Mouse (Mus musculus): Measurements from ENCODE around the gene Rpl37. TPM values are rescaled to one million over a fixed set of nuclear protein-coding genes. Genes with fewer than 3 reads are reported as not detected.

Rpl37 gene
- polyA plus RNA-seq, 1 experiment from 2014 or later, result 403 TPM

DNA sequence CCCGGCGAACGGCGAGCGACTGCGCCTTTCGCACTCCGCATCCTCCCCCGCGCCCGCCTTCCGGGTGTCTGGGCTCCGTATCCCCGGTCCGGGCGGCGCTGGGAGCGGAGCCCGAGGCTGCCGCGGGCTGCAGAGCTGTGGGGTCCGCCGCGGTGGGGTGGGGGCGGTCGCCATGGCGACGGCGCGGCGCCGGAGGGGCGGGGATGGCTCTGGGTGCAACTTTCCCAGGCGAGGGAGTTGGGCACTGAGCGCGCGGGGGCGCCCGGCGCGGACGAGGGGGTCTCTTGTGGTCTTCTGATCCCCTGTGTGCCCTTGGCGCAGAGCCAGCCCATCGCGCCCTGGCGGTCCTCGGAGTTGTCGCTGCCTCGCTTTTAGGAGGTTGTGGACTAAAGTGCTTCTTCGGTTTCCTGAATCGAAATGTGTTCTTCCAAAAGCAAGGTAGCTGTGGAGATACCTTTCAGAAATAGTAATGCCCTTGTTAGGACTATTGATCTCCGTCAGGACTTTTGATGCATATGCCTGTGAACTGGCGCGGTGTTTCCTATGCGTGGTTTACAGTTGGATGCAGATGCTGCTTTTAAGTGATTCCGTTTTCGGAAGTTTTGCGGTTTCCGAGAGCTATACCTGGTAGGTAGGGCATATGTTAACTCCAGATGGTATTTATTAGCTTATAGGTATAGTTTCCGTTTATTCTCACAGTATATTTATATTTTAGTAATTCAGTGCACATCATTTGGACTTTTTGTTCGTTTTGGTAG is 27.8 kb downstream of the Rpl37 start:
- peaks cover 12% of the 10 kb centered on the region for H3K4me1 ChIP-seq
- peak overlapping the region; percentile 96 for H3K27ac ChIP-seq
- 0 out of 2 replicates have a peak, but pooled peaks cover 3% of the 10 kb centered on the region for H3K36me3 ChIP-seq
- H3K27me3 ChIP-seq (ENCODE audit: insufficient read depth, poor library complexity, severe bottlenecking), result no peaks in the 10 kb centered on the region
- H3K9me3 ChIP-seq, result no peaks in the 10 kb centered on the region
- DNase-seq (ENCODE audit: low spot score), result peak; percentile 89
- 2% methylated on average over 48 of the region's 61 CpGs for WGBS
- peak overlapping the region; percentile 94 for H3K4me3 ChIP-seq

DNA sequence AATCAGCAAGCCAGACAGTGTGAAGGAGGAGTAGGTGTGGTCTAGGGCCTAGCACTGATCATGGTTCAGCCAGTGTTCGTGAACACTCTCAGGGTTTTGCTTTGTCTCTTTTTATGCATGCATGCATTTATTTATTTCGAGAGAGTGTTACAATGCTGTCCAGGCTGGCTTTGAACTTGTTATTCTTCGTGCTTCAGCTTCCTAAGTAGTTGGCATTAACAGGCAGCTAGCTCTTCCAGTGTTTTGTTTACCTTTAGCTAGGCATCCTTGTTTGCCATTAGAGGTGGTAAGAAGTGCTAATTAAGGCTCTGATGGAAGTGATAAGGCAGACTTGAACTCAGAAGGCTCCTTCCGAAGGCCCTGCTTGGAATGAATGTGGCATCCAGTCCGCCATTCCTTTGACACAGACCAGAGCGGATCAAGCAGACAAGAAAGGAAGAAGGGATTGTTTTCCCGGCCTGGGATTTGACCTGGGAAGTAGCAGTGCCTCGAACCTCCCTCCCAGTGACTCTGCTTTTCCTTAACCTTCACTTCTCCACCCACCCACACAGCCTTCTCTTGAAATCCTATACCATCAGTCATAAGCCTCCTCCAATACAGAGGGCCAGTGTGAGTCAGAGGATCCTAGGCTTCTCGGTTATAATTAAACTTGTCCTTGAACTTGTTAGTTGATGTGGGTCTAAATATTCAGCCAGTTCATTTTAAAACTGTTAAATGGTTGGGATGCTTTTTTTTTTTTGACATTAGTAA is 28.9 kb downstream of the Rpl37 start:
- Histone ChIP-seq H3K36me3 (0 out of 2 replicates have a peak, but pooled peaks cover 3% of the 10 kb centered on the region), H3K9me3 (no peaks in the 10 kb centered on the region), H3K27ac (no peak overlapping the region), H3K4me3 (peak overlapping the region; percentile 94), H3K27me3 (ENCODE audit: insufficient read depth, poor library complexity, severe bottlenecking) (no peaks in the 10 kb centered on the region), H3K4me1 (peaks cover 16% of the 10 kb centered on the region)
- DNase-seq (ENCODE audit: low spot score), result no peak
- 19% methylated on average over 9 of the region's 9 CpGs for WGBS

DNA sequence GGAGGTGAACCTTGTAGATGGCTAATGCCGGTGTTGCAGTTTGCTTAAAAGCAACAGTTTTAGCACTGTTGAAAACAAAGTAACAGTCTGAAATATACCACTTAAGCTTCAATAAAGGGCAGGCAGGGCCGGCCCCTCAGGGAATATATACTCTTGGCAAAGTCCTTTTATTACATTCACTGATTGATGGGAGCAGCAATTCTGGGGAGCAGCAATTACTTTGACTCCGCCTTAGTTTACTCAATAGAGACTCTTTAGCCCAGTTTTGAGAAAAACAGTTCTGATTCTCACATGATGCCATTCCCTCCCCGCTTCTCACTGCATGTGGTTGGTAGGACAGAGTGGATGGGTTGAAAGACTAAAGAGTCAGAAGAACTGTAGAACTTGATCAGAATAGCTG is 32.7 kb downstream of the Rpl37 start:
- Histone ChIP-seq H3K27ac (no peak overlapping the region), H3K4me1 (peaks cover 19% of the 10 kb centered on the region)
- WGBS, result 85% methylated on average over 4 of the region's 4 CpGs

DNA sequence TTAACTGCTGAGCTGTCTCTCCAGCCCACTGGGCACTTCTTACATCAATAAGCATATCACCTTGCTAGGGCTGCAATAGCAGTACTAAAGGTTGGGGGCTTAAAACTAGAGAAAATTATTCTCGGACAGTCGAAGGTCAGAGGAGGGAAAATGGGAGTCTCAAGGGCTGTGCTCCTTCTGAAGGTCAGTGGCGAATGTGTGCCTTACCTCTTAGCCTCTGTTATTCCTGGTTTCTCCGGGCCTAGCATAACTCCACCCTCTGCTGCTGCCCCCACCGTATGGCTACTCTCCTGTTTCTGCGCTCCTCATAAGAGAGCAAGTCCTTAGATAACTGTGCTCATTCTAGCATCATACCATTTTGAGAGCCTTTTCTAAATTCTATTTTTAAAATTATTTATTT is 35.7 kb downstream of the Rpl37 start:
- peaks cover 17% of the 10 kb centered on the region for H3K4me1 ChIP-seq
- DNase-seq (ENCODE audit: low spot score), result no peak
- no peaks in the 10 kb centered on the region for H3K9me3 ChIP-seq
- no peak overlapping the region for H3K27ac ChIP-seq
- H3K27me3 ChIP-seq (ENCODE audit: insufficient read depth, poor library complexity, severe bottlenecking), result no peaks in the 10 kb centered on the region
- H3K36me3 ChIP-seq, result 0 out of 2 replicates have a peak, but pooled peaks cover 2% of the 10 kb centered on the region
- 89% methylated on average over 6 of the region's 6 CpGs for WGBS
- H3K4me3 ChIP-seq, result no peak overlapping the region

More for the DNA sequence above, 32.7 kb downstream of the Rpl37 start:
- Histone ChIP-seq H3K36me3 (0 out of 2 replicates have a peak, but pooled peaks cover 5% of the 10 kb centered on the region), H3K27me3 (ENCODE audit: insufficient read depth, poor library complexity, severe bottlenecking) (no peaks in the 10 kb centered on the region), H3K9me3 (no peaks in the 10 kb centered on the region), H3K4me3 (no peak overlapping the region)
- DNase-seq (ENCODE audit: low spot score), result no peak

DNA sequence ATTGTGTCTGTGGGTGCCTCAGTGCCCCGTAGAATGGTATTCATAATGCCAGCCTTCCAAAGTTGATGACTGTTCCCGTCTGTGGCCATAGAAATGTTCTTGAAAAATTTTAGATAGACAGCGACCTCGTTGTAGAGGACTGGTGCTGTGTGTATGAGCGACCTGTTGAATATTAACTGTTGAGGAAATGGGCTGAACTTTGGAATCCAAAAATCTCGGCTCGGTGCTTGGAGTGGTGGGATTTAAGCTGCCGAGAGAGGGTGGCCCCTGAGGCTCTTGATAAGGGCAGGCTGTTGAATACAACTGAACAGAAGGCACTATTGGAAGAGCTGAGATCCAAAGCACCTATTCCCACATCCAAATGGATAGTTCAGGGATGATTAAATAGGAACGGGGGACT is 38.2 kb downstream of the Rpl37 start:
- Histone ChIP-seq H3K27me3 (ENCODE audit: insufficient read depth, poor library complexity, severe bottlenecking) (no peaks in the 10 kb centered on the region), H3K4me3 (no peak overlapping the region), H3K27ac (no peak overlapping the region), H3K36me3 (0 out of 2 replicates have a peak, but pooled peaks cover 2% of the 10 kb centered on the region), H3K9me3 (no peaks in the 10 kb centered on the region), H3K4me1 (peaks cover 17% of the 10 kb centered on the region)
- 66% methylated on average over 9 of the region's 9 CpGs for WGBS
- DNase-seq (ENCODE audit: low spot score), result no peak

DNA sequence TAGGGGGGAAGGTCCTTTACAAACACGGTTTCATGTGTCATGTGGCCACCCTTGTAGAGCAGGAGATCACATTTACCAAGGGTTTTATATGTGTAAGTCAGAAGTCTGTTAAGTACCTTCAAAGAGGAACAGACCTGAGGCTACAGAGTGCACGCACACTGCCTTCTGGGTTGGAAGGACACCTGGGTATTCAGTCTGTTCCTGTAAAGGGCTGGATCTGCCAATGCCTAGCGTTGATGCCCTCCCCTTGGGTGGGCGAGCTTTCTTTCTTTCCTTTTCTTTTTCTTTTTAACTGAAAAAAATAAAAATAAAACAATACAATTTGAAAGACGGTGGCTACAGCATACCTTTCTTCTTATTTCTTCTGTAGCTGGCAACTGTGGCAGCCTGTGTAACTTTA is 38.6 kb downstream of the Rpl37 start:
- 87% methylated on average over 5 of the region's 5 CpGs for WGBS
- Histone ChIP-seq H3K4me1 (peaks cover 17% of the 10 kb centered on the region), H3K9me3 (no peaks in the 10 kb centered on the region), H3K27me3 (ENCODE audit: insufficient read depth, poor library complexity, severe bottlenecking) (no peaks in the 10 kb centered on the region), H3K27ac (no peak overlapping the region), H3K36me3 (0 out of 2 replicates have a peak, but pooled peaks cover 2% of the 10 kb centered on the region), H3K4me3 (no peak overlapping the region)
- DNase-seq (ENCODE audit: low spot score), result no peak

DNA sequence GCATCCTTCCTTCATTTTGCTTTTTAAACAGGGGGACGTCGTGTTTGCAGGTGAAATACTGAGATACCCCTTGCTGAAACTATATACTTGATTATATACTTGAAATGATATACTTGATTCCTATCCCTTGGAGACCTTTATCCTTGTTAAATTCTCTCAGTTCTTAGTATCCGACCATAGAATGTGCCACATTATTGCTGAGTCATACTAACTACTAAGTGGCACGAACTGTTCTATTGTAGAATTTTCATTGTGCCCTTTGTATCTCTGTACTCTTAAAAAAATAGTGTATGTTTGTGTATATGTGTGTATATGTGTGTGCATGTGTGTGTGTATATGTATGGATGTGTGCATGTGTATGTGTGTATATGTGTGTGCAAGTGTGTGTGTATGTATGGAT is 39.9 kb downstream of the Rpl37 start:
- no peak overlapping the region for H3K4me3 ChIP-seq
- H3K27ac ChIP-seq, result no peak overlapping the region
- DNase-seq (ENCODE audit: low spot score), result no peak
- peaks cover 9% of the 10 kb centered on the region for H3K36me3 ChIP-seq
- no peaks in the 10 kb centered on the region for H3K27me3 ChIP-seq (ENCODE audit: insufficient read depth, poor library complexity, severe bottlenecking)
- no peaks in the 10 kb centered on the region for H3K9me3 ChIP-seq
- H3K4me1 ChIP-seq, result peaks cover 17% of the 10 kb centered on the region
- WGBS, result 90% methylated on average over 4 of the region's 4 CpGs

DNA sequence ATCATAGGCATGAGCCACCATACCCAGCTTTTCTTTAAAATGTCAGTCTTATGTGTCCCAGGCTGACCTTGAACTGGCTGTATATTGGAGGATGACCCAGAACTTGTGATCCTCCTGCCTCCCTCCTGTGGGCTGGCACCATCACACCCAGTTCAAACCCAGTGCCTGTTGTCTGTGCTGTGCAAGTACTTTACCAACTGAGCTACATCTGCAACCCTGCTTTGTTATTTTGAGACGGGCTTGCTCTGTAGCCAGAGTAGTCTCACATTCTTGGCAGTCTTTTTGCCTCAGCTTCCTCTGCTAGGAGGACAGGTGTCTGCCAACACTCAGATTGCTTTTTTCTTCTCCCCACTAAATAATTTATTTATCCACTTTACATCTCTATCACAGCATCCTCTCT is 40.9 kb downstream of the Rpl37 start:
- 52% methylated on average over 1 of the region's 1 CpGs for WGBS
- Histone ChIP-seq H3K36me3 (peaks cover 16% of the 10 kb centered on the region), H3K4me1 (peaks cover 17% of the 10 kb centered on the region), H3K9me3 (no peaks in the 10 kb centered on the region), H3K4me3 (no peak overlapping the region), H3K27me3 (ENCODE audit: insufficient read depth, poor library complexity, severe bottlenecking) (no peaks in the 10 kb centered on the region), H3K27ac (no peak overlapping the region)
- no peak for DNase-seq (ENCODE audit: low spot score)

DNA sequence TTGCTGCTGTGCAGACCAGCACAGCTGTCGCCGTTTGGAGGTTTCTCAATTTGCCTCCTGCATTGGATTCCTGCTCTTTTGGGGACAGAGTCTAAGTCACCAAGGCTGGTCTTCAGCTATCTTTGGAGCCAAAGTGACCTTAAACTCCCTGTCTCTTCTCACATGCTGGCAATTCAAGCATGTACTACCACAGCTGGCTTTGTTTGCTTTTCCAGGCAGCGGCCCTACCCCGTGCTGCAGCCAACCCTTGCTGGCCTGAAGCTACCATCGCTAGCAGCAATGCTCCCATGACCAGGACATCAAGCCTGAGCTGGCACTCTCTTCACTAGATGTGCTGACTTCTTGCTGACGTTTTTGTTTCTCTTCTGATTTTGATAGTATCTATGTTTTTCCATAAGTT is 42.4 kb downstream of the Rpl37 start:
- Histone ChIP-seq H3K4me3 (no peak overlapping the region), H3K4me1 (peaks cover 17% of the 10 kb centered on the region), H3K9me3 (no peaks in the 10 kb centered on the region), H3K27me3 (ENCODE audit: insufficient read depth, poor library complexity, severe bottlenecking) (no peaks in the 10 kb centered on the region), H3K36me3 (peaks cover 26% of the 10 kb centered on the region), H3K27ac (no peak overlapping the region)
- DNase-seq (ENCODE audit: low spot score), result no peak
- WGBS, result 74% methylated on average over 6 of the region's 6 CpGs

DNA sequence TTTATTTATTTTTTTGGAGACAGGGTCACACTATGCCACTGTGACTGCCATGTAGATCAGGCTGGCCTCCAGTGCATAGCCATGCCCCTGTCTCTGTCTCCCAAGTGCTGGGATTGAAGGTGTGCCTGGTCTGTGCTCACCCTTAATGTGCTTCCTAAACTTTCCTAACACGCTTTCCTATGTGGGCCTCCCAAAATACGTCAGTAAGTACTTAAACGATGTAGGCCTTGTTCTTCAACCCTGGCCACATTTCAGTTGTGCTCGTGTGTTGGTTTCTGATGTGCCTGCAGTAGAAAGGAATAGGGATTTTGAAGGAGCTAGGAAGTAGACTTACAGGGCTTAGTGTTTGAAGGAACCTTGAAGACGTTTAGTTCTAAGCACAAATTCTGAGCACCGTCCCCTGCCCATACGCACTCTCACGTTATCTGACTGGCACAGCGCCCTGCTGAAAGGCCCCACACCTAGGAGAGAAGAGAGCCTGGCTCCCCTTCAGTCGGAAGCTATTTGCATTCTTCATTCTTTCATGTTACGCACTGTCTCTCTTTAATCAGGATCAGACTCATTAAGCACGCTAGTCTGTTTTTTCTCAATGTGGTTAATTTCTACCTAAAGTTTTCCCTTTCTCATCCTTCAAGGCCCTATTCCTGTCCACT is 48.8 kb downstream of the Rpl37 start:
- Histone ChIP-seq H3K4me1 (no peaks in the 10 kb centered on the region), H3K4me3 (no peak overlapping the region), H3K36me3 (peaks cover 75% of the 10 kb centered on the region), H3K27ac (no peak overlapping the region), H3K9me3 (no peaks in the 10 kb centered on the region), H3K27me3 (ENCODE audit: insufficient read depth, poor library complexity, severe bottlenecking) (no peaks in the 10 kb centered on the region)
- 90% methylated on average over 12 of the region's 12 CpGs for WGBS
- DNase-seq (ENCODE audit: low spot score), result peak; percentile 67

Data from heart, embryonic 10.5 days (tissue).